Mouse (Mus musculus): ENCODE measurements at regions not wholly inside any gene's neighbourhood (a gene's known extent, or its start where the extent isn't known, plus 50 kb on each side); places are given as distances from the start of the nearest gene placed in this dataset.

GRCm38 (mm10) chr11:50547776-50548175, 54.1 kb upstream of the Adamts2 start:
- DNase-seq (ENCODE audit: low spot score) = no peak

GRCm38 (mm10) chr11:50546456-50547144, 55.3 kb upstream of the Adamts2 start:
- peak; percentile 26 for DNase-seq (ENCODE audit: low spot score)

- no peak for DNase-seq (ENCODE audit: low spot score)
Observed at GRCm38 (mm10) chr11:50545421-50545820, 56.5 kb upstream of the Adamts2 start.

GRCm38 (mm10) chr11:50540136-50540535, 61.7 kb upstream of the Adamts2 start:
- no peak for DNase-seq (ENCODE audit: low spot score)

GRCm38 (mm10) chr11:50534266-50534665, 67.6 kb upstream of the Adamts2 start:
- DNase-seq (ENCODE audit: low spot score) = no peak

GRCm38 (mm10) chr11:50527923-50528322, 74.0 kb upstream of the Adamts2 start:
- DNase-seq (ENCODE audit: low spot score) = no peak

- no peak for DNase-seq (ENCODE audit: low spot score)
Observed at GRCm38 (mm10) chr11:50520162-50520561, 81.7 kb upstream of the Adamts2 start.

GRCm38 (mm10) chr11:50507882-50508281, 77.0 kb upstream of the Rufy1 start:
- DNase-seq (ENCODE audit: low spot score) = no peak

GRCm38 (mm10) chr11:50507498-50507824, 76.5 kb upstream of the Rufy1 start:
- no peak for DNase-seq (ENCODE audit: low spot score)

- no peak for DNase-seq (ENCODE audit: low spot score)
Observed at GRCm38 (mm10) chr11:50506820-50507497, 76.0 kb upstream of the Rufy1 start.

GRCm38 (mm10) chr11:50501352-50501751, 70.4 kb upstream of the Rufy1 start:
- DNase-seq (ENCODE audit: low spot score) = no peak

- DNase-seq (ENCODE audit: low spot score) = no peak
Observed at GRCm38 (mm10) chr11:50493123-50493476, 62.2 kb upstream of the Rufy1 start.

- DNase-seq (ENCODE audit: low spot score) = no peak
Observed at GRCm38 (mm10) chr11:50492399-50493122, 61.6 kb upstream of the Rufy1 start.

- no peak for DNase-seq (ENCODE audit: low spot score)
Observed at GRCm38 (mm10) chr11:50483821-50484220, 52.9 kb upstream of the Rufy1 start.

GRCm38 (mm10) chr11:50483116-50483515, 52.2 kb upstream of the Rufy1 start:
- DNase-seq (ENCODE audit: low spot score) = no peak

- no peak for DNase-seq (ENCODE audit: low spot score)
Observed at GRCm38 (mm10) chr11:50482607-50483006, 51.7 kb upstream of the Rufy1 start.
